Mouse (Mus musculus) embryonic facial prominence, embryonic 12.5 days (tissue): ENCODE data around the gene Ston1. TPM values are rescaled to one million over a fixed set of nuclear protein-coding genes. Genes with fewer than 3 reads are reported as not detected.

Source experiments
- ATAC-seq: fragments of 200-750 bp; cut with Nextera tagmentation; 2 replicates; pipeline ENCODE4 v1.8.0; 2017; ENCODE audit not compliant: insufficient number of reproducible peaks, insufficient read depth, low FRiP score, low TSS enrichment
- H3K27ac ChIP-seq: fragments of 300-500 bp; sonication (generic); 2 replicates; pipeline ENCODE4 v1.5.1; 2016; ENCODE audit warnings: mild to moderate bottlenecking
- H3K27me3 ChIP-seq: fragments of 300-500 bp; sonication (generic); 2 replicates; pipeline ENCODE4 v1.6.1; 2016; ENCODE audit warnings: mild to moderate bottlenecking, moderate library complexity
- H3K36me3 ChIP-seq: fragments of 300-500 bp; sonication (generic); 2 replicates; pipeline ENCODE4 v1.6.1; 2016; ENCODE audit warnings: mild to moderate bottlenecking
- H3K4me1 ChIP-seq: fragments of 300-500 bp; sonication (generic); 2 replicates; pipeline ENCODE4 v1.6.1; 2016
- H3K4me2 ChIP-seq: fragments of 300-500 bp; sonication (generic); replicated peaks from 2 replicates; pipeline ENCODE4 v1.6.1; 2016; ENCODE audit warnings: mild to moderate bottlenecking, moderate library complexity
- H3K4me3 ChIP-seq: fragments of 300-500 bp; sonication (generic); 2 replicates; pipeline ENCODE4 v1.5.1; 2016; ENCODE audit warnings: mild to moderate bottlenecking
- H3K9ac ChIP-seq: fragments of 300-500 bp; sonication (generic); 2 replicates; pipeline ENCODE4 v1.6.1; 2016; ENCODE audit warnings: mild to moderate bottlenecking, moderate library complexity
- H3K9me3 ChIP-seq: fragments of 300-500 bp; sonication (generic); 2 replicates; pipeline ENCODE4 v1.6.1; 2016; ENCODE audit warnings: mild to moderate bottlenecking, moderate library complexity
- WGBS: fragments of 180-500 bp; shearing (Covaris S2); methylation state at CpG from one replicate; pipeline ENCODE4 v1.1.7; 2016; 5-methylcytosine and 5-hydroxymethylcytosine counted together
- polyA plus RNA-seq: library from polyadenylated mRNA; unstranded; fragments of >200 nt; fragmentation: Nextera tagmentation; extraction: Ambion mirVana; gene quantifications from 2 replicates; pipeline ENCODE4 v1.2.1, GENCODE M21; 2016

Ston1 gene
- 4.7 and 4.9 TPM in 2 replicates for polyA plus RNA-seq

DNA sequence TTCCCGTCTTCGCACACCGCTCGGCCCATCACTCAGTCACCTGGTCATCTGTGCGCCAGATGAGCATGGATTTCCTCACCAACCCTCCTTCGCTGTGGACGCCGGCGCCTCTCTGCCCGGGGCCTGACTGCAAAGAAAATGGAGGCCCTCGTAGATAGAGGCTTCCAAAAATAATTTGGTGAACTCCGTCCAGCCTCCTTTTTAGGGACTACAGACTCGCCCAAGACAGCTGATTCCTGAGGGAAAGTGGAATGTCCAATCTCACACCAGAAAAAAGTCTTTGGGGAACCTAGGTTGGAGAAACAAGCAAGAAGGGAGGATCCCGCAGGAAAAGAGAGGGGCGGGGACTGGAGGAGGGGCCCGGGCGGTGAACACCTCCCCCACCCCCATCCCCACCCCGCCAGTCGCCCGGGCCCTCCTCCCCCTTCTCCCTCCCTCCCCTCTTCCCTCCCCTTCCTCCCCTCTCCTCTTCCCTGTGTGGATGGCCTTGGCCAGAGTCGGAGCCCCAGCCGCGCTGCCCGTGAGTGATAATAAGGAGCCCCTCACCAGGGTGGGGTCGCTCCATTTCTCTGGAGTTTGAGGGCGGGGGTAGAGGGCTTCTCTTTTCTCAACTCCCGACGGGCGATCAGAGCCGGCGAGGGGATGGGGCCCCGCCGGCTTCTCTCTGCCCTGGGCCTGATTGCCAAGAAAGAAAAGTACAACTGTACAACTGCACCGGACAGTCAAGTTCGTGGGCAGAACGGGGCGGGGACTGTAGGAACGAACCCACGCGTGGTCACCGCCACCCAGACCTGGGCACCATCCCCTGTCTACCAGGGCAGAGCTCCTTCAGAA lies at the start of gene Ston1:
Gene Ston1 (plus strand): TSS at position 463 of the 834 bp plus-strand sequence.
- Histone ChIP-seq H3K9me3 (no peaks in the 10 kb centered on the region), H3K27me3 (no peaks in the 10 kb centered on the region), H3K9ac (peak within 1 kb of the TSS; percentile 52), H3K4me1 (peaks cover 30% of the 10 kb centered on the region), H3K4me2 (peak within 1 kb of the TSS; percentile 82), H3K4me3 (peak within 1 kb of the TSS; percentile 47), H3K27ac (peak within 1 kb of the TSS; percentile 91), H3K36me3 (no peaks in the 10 kb centered on the region)
- under 1% methylated on average over 37 of the region's 41 CpGs for WGBS
- ATAC-seq, result peak; percentile 83

DNA sequence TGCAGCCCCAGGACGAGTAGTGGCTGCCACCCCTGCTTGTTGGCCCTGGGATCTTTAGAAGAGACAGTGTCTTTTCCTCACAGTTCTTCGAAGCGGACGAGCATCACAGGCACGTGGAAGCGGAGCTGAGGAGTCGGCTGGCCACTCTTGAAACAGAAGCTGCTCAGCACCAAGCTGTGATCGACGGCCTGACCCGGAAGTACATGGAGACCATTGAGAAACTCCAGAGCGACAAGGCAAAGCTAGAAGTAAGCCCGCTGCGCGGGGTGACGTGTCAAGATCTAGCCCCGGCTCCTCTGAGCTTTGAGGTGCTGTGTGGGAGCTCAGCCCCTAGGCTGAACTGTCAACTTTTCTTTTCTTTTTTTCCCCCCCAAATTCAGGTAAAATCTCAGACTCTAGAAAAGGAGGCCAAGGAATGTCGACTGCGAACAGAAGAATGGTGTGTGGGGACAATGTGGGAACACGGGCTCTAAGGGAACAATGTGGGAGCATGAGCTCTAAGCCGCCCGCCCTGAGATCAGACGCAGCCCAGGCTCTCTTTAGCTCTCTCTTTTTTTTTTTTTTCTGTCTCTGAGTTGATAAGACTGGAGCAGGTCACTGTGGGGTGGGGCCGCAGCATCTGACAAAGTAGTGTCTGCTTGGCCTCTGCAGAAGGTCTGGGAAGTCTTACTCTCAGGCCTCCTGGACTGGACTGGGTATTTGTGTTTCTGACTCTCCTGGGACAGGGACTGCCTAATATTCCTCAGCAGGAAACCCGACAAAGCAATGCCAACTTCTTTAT lies 47.9 kb upstream of the Ston1 start:
- Histone ChIP-seq H3K4me3 (no peak overlapping the region), H3K27ac (no peak overlapping the region), H3K9me3 (no peaks in the 10 kb centered on the region), H3K27me3 (no peaks in the 10 kb centered on the region), H3K4me1 (peaks cover 19% of the 10 kb centered on the region), H3K36me3 (peaks cover 22% of the 10 kb centered on the region), H3K9ac (no peak overlapping the region), H3K4me2 (no peak overlapping the region)
- WGBS, result 88% methylated on average over 24 of the region's 24 CpGs
- no peak for ATAC-seq

DNA sequence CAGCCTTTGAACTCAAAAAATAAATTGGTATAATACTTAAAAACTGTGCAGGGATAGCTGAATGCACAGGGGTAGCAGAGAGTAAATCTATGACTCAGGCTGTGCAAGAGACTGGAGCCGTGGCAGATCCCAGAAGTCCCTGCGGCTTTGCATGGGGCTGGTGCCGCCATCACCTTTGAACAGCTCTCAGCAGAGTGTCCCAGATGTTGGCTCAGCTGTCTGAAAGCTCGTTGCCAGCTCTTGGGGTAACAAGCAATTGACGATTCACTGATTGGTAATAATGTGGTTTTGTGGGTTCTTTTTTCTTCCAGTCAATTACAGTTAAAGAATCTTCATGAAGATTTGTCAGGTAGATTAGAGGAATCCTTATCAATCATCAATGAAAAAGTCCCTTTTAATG lies 47.1 kb upstream of the Ston1 start:
- H3K4me3 ChIP-seq, result no peak overlapping the region
- 78% methylated on average over 5 of the region's 5 CpGs for WGBS
- no peak for ATAC-seq

DNA sequence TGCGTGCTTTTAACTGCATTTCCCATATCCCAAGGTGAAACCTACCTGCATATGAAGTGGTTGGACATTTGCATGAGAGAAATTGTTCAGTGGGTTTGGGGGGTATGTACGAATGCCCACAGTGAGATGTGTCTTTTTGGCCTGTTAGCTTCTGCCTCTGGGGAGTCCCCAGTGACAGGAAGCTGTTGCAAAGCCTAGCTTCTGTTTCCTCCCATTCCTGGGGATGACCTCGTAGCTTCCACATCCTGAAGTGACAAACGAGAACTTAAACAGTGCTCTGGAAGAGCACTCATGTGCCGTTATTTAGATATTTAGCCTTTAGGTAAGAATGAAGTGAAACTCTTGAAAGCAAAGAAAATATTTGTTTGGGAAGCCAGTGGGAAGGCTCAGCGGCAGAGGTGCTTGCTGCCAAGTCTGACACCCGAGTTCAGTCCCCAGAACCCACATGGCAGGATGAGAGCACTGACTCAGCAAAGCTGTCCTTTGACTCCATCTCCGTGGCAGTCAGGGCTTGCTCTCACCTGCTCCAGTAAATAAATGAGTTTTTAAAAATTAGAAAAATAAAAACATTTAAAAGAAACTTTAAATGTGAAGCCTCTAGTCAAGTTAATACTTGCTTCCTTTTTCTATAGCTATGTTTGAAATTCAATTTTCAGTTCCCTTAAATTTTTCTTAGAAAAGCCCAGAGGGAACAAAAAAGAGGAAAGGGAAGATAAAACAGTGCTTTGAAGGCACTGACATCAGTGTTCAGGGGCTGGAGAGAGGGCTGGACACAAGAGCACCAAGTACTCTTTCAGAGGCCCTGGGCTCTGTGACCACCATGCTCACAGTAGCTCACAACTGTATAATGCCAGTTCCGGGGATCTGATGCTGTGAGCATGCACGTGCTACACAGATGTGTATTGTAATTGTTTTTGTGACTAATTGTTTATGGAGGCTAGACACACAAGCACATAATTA lies 46.2 kb upstream of the Ston1 start:
- WGBS, result 47% methylated on average over 10 of the region's 10 CpGs
- ATAC-seq, result no peak
- no peaks in the 10 kb centered on the region for H3K27me3 ChIP-seq

More for the DNA sequence above, 47.1 kb upstream of the Ston1 start:
- H3K36me3 ChIP-seq, result peaks cover 21% of the 10 kb centered on the region
- no peaks in the 10 kb centered on the region for H3K9me3 ChIP-seq
- H3K9ac ChIP-seq, result no peak overlapping the region
- no peaks in the 10 kb centered on the region for H3K27me3 ChIP-seq
- H3K4me1 ChIP-seq, result peaks cover 19% of the 10 kb centered on the region
- H3K4me2 ChIP-seq, result no peak overlapping the region
- no peak overlapping the region for H3K27ac ChIP-seq

DNA sequence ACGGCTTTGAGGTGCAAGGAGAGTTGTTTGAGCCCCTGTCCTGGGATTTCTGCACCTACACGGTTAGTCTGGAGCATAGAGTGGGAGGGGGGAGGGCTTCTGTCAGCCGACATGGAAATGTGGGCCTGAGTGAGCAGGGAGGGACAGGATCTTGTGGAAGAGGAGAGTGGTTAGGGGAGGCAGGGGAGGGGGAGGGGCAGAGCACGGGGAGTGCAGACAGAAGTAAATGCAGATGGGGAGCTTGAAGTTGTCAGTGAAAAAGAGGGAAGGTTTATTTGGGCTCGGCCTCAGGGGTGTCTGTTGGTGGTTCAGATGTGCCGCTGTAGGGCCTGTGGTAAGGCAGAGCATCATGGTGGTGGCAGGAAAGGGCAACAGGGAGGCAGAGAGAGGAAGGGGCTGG lies 44.9 kb upstream of the Ston1 start:
- Histone ChIP-seq H3K9ac (no peak overlapping the region), H3K4me2 (no peak overlapping the region), H3K4me3 (no peak overlapping the region), H3K27me3 (no peaks in the 10 kb centered on the region), H3K4me1 (peaks cover 19% of the 10 kb centered on the region), H3K9me3 (no peaks in the 10 kb centered on the region), H3K36me3 (peaks cover 28% of the 10 kb centered on the region), H3K27ac (peak overlapping the region; percentile 25; the same call in 1 of the 2 replicates)
- ATAC-seq, result no peak; the same call in 1 of the 2 replicates
- WGBS, result 12% methylated on average over 6 of the region's 6 CpGs

More for the DNA sequence above, 46.2 kb upstream of the Ston1 start:
- Histone ChIP-seq H3K36me3 (peaks cover 20% of the 10 kb centered on the region), H3K9me3 (no peaks in the 10 kb centered on the region), H3K4me1 (peaks cover 19% of the 10 kb centered on the region), H3K9ac (no peak overlapping the region), H3K4me2 (no peak overlapping the region), H3K4me3 (no peak overlapping the region), H3K27ac (no peak overlapping the region)

DNA sequence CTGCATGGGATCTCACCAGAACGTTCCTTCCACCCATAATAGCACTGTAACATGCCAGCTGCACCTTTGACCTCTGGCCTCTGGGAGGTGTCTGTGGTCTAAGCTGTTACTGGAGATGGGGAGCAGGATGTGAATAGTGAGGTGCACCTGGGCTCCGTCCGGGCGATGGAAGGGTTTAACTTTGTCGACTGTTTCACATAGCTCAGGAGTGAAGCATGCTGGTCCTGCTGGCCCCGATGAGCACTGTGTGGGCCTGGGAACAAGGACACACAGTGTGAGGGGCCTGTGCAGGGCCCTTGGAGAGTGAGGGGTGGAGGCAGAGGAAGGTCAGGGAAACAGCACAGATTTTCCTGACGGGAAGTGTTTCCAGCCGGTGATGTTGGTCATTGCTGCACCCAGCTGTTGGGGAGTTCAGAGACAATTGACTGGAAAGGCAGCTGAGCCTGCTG lies 44.5 kb upstream of the Ston1 start:
- Histone ChIP-seq H3K9me3 (no peaks in the 10 kb centered on the region), H3K4me2 (no peak overlapping the region), H3K36me3 (peaks cover 24% of the 10 kb centered on the region), H3K27me3 (no peaks in the 10 kb centered on the region), H3K4me3 (no peak overlapping the region), H3K27ac (peak overlapping the region; percentile 25), H3K4me1 (peaks cover 19% of the 10 kb centered on the region), H3K9ac (no peak overlapping the region)
- 27% methylated on average over 8 of the region's 8 CpGs for WGBS
- peak; percentile 49; the same call in 1 of the 2 replicates for ATAC-seq

DNA sequence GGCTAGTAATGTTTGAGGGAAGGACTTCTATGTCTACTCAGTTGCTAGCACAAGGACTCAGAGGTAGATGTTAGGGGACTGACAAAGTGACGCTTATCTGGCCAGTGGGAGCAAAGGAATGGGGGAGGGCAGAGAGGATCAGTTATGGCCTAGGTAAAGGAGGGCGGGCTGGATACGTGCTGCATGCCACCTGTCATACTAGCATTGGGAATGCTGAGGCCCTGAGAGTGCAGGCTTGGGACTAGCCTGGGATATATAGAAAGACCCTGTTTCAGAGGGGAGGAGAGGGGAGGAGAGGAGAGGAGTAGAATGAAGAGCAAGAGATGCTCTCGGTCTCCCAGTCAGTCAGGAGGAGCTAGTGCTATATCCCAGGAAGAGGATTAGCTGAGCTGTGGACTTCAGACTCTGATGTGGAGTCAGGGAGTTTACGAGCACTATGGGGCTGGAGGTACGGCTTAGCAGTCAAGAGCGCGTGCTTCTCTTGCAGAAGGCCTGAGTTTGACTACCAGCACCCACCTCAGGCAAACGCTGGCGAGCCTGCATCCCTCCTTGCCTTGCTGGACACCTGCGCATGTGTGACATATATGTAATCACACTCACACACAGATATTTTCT lies 43.9 kb upstream of the Ston1 start:
- no peak overlapping the region for H3K9ac ChIP-seq
- H3K27ac ChIP-seq, result 0 out of 2 replicates have a peak overlapping the region, but pooled peaks have one; percentile 25
- no peak for ATAC-seq
- H3K9me3 ChIP-seq, result no peaks in the 10 kb centered on the region
- no peak overlapping the region for H3K4me2 ChIP-seq
- H3K27me3 ChIP-seq, result no peaks in the 10 kb centered on the region
- no peak overlapping the region for H3K4me3 ChIP-seq
- peaks cover 22% of the 10 kb centered on the region for H3K36me3 ChIP-seq
- WGBS, result 85% methylated on average over 11 of the region's 11 CpGs
- peaks cover 19% of the 10 kb centered on the region for H3K4me1 ChIP-seq

DNA sequence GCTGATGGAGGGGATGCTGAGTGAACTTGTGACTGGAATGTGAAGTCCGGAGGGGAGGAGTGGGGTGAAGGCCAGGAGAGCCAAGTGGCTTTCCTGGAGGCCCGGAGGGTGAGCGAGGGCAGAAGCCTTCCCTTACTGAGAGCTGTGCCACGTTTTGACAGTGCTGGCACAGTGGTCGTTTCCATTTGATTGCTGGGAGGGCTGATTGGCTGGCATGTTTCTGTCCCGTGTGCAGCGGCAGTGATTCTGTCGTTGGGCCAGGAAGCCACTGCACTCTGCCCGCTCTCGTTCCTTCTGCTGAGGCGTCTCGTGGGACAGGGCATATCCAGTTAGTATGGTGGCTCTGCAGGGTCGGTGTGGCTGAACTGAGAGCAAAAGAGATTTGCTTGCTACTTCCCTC lies 41.3 kb upstream of the Ston1 start:
- Histone ChIP-seq H3K4me2 (no peak overlapping the region), H3K9me3 (no peaks in the 10 kb centered on the region), H3K27ac (no peak overlapping the region), H3K9ac (no peak overlapping the region), H3K36me3 (peaks cover 13% of the 10 kb centered on the region), H3K4me1 (peaks cover 19% of the 10 kb centered on the region), H3K27me3 (no peaks in the 10 kb centered on the region), H3K4me3 (no peak overlapping the region)
- no peak for ATAC-seq
- 80% methylated on average over 13 of the region's 13 CpGs for whole genome bisulfite sequencing

DNA sequence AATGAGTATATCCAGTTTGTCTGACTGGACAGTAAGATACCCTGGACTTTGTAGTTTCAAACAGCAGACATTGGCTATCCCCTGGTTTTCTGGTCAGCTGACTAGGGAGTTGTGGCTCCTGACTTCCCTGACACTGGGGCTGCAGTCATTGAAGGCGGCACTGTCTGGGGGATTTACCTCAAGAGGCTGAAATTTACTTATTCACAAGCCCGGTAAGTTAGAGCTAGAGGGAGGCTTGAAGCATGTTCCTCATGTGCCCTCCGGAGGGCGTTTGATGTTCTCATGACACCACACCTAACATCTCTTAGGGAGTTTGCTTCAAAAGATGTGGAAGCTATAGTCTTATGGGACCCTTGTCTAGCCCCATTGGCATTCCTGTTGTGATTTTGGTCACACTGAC lies 40.8 kb upstream of the Ston1 start:
- H3K9ac ChIP-seq, result no peak overlapping the region
- H3K27ac ChIP-seq, result no peak overlapping the region
- H3K36me3 ChIP-seq, result peaks cover 13% of the 10 kb centered on the region
- no peaks in the 10 kb centered on the region for H3K27me3 ChIP-seq
- no peak overlapping the region for H3K4me2 ChIP-seq
- no peak overlapping the region for H3K4me3 ChIP-seq
- 83% methylated on average over 4 of the region's 4 CpGs for WGBS
- no peak for ATAC-seq
- H3K4me1 ChIP-seq, result peaks cover 19% of the 10 kb centered on the region
- H3K9me3 ChIP-seq, result no peaks in the 10 kb centered on the region

DNA sequence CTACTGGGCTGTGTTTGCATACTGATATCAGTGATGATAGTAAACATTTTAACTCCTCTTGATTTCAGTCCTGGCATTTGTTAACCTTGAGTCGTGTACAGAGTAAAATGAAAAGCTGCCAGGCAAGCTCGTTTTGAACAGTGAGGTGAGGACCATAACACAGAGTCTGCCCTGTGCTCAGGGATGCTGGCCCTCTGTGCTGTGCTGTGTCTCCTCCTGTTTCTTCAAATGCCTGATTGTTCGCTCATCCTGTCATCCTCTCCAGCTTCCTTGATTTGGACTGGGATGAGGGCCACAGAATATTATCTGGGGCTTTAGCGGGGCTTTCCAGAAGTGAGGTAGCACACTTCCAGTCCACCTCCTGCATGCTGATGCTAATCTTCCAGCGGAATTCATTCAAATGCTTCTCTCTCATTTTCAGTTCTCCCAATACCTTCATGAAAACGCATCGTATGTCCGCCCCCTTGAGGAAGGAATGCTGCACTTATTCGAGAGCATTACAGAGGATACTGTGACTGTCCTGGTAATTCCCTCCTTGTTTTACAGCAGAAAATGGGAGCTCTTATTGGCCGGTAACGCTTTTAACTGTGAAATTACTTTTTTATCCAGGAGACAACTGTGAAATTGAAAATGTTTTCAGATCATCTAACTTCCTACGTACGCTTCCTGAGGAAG lies 39.2 kb upstream of the Ston1 start:
- Histone ChIP-seq H3K9me3 (no peaks in the 10 kb centered on the region), H3K9ac (no peak overlapping the region), H3K4me1 (peaks cover 5% of the 10 kb centered on the region; the same call in 1 of the 2 replicates), H3K4me2 (no peak overlapping the region), H3K27me3 (no peaks in the 10 kb centered on the region), H3K36me3 (peaks cover 24% of the 10 kb centered on the region), H3K27ac (0 out of 2 replicates have a peak overlapping the region, but pooled peaks have one; percentile 1), H3K4me3 (no peak overlapping the region)
- no peak for ATAC-seq
- 23% methylated on average over 13 of the region's 13 CpGs for WGBS
